Mouse (Mus musculus) heart, embryonic 11.5 days (tissue): ENCODE measurements around the gene Fam193a. TPM values are rescaled to one million over a fixed set of nuclear protein-coding genes. Genes with fewer than 3 reads are reported as not detected.

Source experiments
- ATAC-seq: fragments of 200-750 bp; cut with Nextera tagmentation; replicated peaks from 2 replicates; pipeline ENCODE4 v1.8.0; 2017; ENCODE audit warnings: moderate library complexity; ENCODE audit not compliant: insufficient number of reproducible peaks, low FRiP score, low TSS enrichment
- H3K27ac ChIP-seq: fragments of 300-500 bp; sonication (generic); 2 replicates; pipeline ENCODE4 v1.5.1; 2014; ENCODE audit warnings: mild to moderate bottlenecking, low read depth, low read length
- H3K27me3 ChIP-seq: fragments of 300-500 bp; sonication (generic); 2 replicates; pipeline ENCODE4 v1.6.1; 2014; ENCODE audit warnings: mild to moderate bottlenecking, low read length, mixed read lengths; ENCODE audit not compliant: control insufficient read depth, insufficient read depth
- H3K36me3 ChIP-seq: fragments of 300-500 bp; sonication (generic); 2 replicates; pipeline ENCODE4 v1.6.1; 2014; ENCODE audit warnings: mild to moderate bottlenecking, low read length, moderate library complexity, mixed read lengths; ENCODE audit not compliant: control insufficient read depth, insufficient read depth
- H3K4me1 ChIP-seq: fragments of 300-500 bp; sonication (generic); 2 replicates; pipeline ENCODE4 v1.6.1; 2014; ENCODE audit warnings: low read length; ENCODE audit not compliant: control insufficient read depth, insufficient read depth
- H3K4me2 ChIP-seq: fragments of 300-500 bp; sonication (generic); 2 replicates; pipeline ENCODE4 v1.6.1; 2014; ENCODE audit warnings: mild to moderate bottlenecking, moderate library complexity
- H3K4me3 ChIP-seq: fragments of 300-500 bp; sonication (generic); 2 replicates; pipeline ENCODE4 v1.5.1; 2014; ENCODE audit warnings: low read depth, low read length
- H3K9ac ChIP-seq: fragments of 300-500 bp; sonication (generic); 2 replicates; pipeline ENCODE4 v1.6.1; 2014; ENCODE audit warnings: mild to moderate bottlenecking, low read depth, low read length, moderate library complexity
- H3K9me3 ChIP-seq: fragments of 300-500 bp; sonication (generic); replicated peaks from 2 replicates; pipeline ENCODE4 v1.6.1; 2016; ENCODE audit warnings: low read length; ENCODE audit not compliant: control insufficient read depth
- WGBS: fragments of 180-500 bp; shearing (Covaris S2); extraction: QIAGEN DNeasy Blood & Tissue Kit; methylation state at CpG from one replicate; pipeline ENCODE4 v1.1.7; 2014; ENCODE audit not compliant: insufficient replicate concordance; 5-methylcytosine and 5-hydroxymethylcytosine counted together
- polyA plus RNA-seq: library from polyadenylated mRNA; unstranded; fragments of >200 nt; fragmentation: Nextera tagmentation; extraction: Ambion mirVana; gene quantifications from 2 replicates; pipeline ENCODE4 v1.2.1, GENCODE M21; 2014

The Fam193a gene
- polyA plus RNA-seq = 9.4 and 12.0 TPM in 2 replicates

GRCm38 (mm10) chr5:34369341-34370021 is at the start of gene Fam193a:
Gene Fam193a, plus strand, starts transcription at chr5:34369933.
- Histone ChIP-seq H3K9ac (peak within 1 kb of the TSS; percentile 88), H3K4me1 (peaks cover 16% of the 10 kb centered on the region), H3K36me3 (0 out of 2 replicates have a peak, but pooled peaks cover 2% of the 10 kb centered on the region), H3K27me3 (no peaks in the 10 kb centered on the region), H3K4me2 (peak within 1 kb of the TSS; percentile 74), H3K9me3 (no peaks in the 10 kb centered on the region), H3K4me3 (peak within 1 kb of the TSS; percentile 96), H3K27ac (peak within 1 kb of the TSS; percentile 85)
- WGBS = under 1% methylated on average over 58 of the region's 64 CpGs
- ATAC-seq = peak; percentile 98

GRCm38 (mm10) chr5:34321236-34321635 is 48.5 kb upstream of the Fam193a start:
- no peaks in the 10 kb centered on the region for H3K27me3 ChIP-seq
- H3K9ac ChIP-seq = no peak overlapping the region
- no peak for ATAC-seq
- H3K4me1 ChIP-seq = no peaks in the 10 kb centered on the region
- no peaks in the 10 kb centered on the region for H3K36me3 ChIP-seq
- WGBS = 74% methylated on average over 4 of the region's 4 CpGs
- H3K27ac ChIP-seq = no peak overlapping the region
- no peaks in the 10 kb centered on the region for H3K9me3 ChIP-seq
- H3K4me3 ChIP-seq = no peak overlapping the region
- H3K4me2 ChIP-seq = no peak overlapping the region

- no peaks in the 10 kb centered on the region for H3K36me3 ChIP-seq
- ATAC-seq = no peak
- H3K27me3 ChIP-seq = no peaks in the 10 kb centered on the region
- H3K9ac ChIP-seq = no peak overlapping the region
- no peaks in the 10 kb centered on the region; the same call in 1 of the 2 replicates for H3K4me1 ChIP-seq
- H3K4me3 ChIP-seq = no peak overlapping the region
- H3K4me2 ChIP-seq = no peak overlapping the region
- H3K27ac ChIP-seq = no peak overlapping the region
- no peaks in the 10 kb centered on the region for H3K9me3 ChIP-seq
Observed at GRCm38 (mm10) chr5:34325286-34325685, 44.4 kb upstream of the Fam193a start.

GRCm38 (mm10) chr5:34326249-34326691 is 43.5 kb upstream of the Fam193a start:
- Histone ChIP-seq H3K36me3 (no peaks in the 10 kb centered on the region), H3K9me3 (no peaks in the 10 kb centered on the region), H3K4me1 (no peaks in the 10 kb centered on the region; the same call in 1 of the 2 replicates), H3K9ac (peak overlapping the region; percentile 22; the same call in 1 of the 2 replicates), H3K4me2 (peak overlapping the region; percentile 60; the same call in 1 of the 2 replicates), H3K4me3 (no peak overlapping the region), H3K27me3 (no peaks in the 10 kb centered on the region), H3K27ac (no peak overlapping the region)
- no peak for ATAC-seq
- WGBS = 17% methylated on average over 4 of the region's 4 CpGs

- peak; percentile 47; the same call in 1 of the 2 replicates for ATAC-seq
Observed at GRCm38 (mm10) chr5:34326875-34327576, 42.7 kb upstream of the Fam193a start.

GRCm38 (mm10) chr5:34330136-34330535 is 39.6 kb upstream of the Fam193a start:
- Histone ChIP-seq H3K4me1 (peaks cover under 1% of the 10 kb centered on the region), H3K9ac (no peak overlapping the region), H3K4me3 (no peak overlapping the region), H3K27me3 (no peaks in the 10 kb centered on the region), H3K36me3 (no peaks in the 10 kb centered on the region), H3K27ac (no peak overlapping the region), H3K9me3 (no peaks in the 10 kb centered on the region), H3K4me2 (no peak overlapping the region)
- no peak for ATAC-seq
- 88% methylated on average over 2 of the region's 2 CpGs for WGBS

More at GRCm38 (mm10) chr5:34326875-34327576, 42.7 kb upstream of the Fam193a start:
- no peaks in the 10 kb centered on the region for H3K36me3 ChIP-seq
- no peaks in the 10 kb centered on the region; the same call in 1 of the 2 replicates for H3K4me1 ChIP-seq
- no peaks in the 10 kb centered on the region for H3K27me3 ChIP-seq
- H3K27ac ChIP-seq = no peak overlapping the region
- 10% methylated on average over 31 of the region's 31 CpGs for WGBS
- H3K9me3 ChIP-seq = no peaks in the 10 kb centered on the region
- peak overlapping the region; percentile 24 for H3K4me3 ChIP-seq
- H3K4me2 ChIP-seq = peak overlapping the region; percentile 60
- H3K9ac ChIP-seq = peak overlapping the region; percentile 68

- 85% methylated on average over 1 of the region's 1 CpGs for WGBS
- H3K27ac ChIP-seq = no peak overlapping the region
Observed at GRCm38 (mm10) chr5:34334081-34334480, 35.7 kb upstream of the Fam193a start.

GRCm38 (mm10) chr5:34335539-34336096 is 34.1 kb upstream of the Fam193a start:
- H3K9me3 ChIP-seq = no peaks in the 10 kb centered on the region
- under 1% methylated on average over 21 of the region's 21 CpGs for WGBS

More at GRCm38 (mm10) chr5:34334081-34334480, 35.7 kb upstream of the Fam193a start:
- H3K4me3 ChIP-seq = no peak overlapping the region
- no peak overlapping the region for H3K4me2 ChIP-seq
- no peak for ATAC-seq
- H3K4me1 ChIP-seq = peaks cover 7% of the 10 kb centered on the region
- H3K36me3 ChIP-seq = no peaks in the 10 kb centered on the region
- no peak overlapping the region for H3K9ac ChIP-seq
- no peaks in the 10 kb centered on the region for H3K27me3 ChIP-seq
- no peaks in the 10 kb centered on the region for H3K9me3 ChIP-seq

More at GRCm38 (mm10) chr5:34335539-34336096, 34.1 kb upstream of the Fam193a start:
- Histone ChIP-seq H3K4me3 (peak overlapping the region; percentile 96), H3K4me1 (peaks cover 7% of the 10 kb centered on the region), H3K4me2 (peak overlapping the region; percentile 90), H3K9ac (peak overlapping the region; percentile 99), H3K27ac (peak overlapping the region; percentile 85), H3K36me3 (no peaks in the 10 kb centered on the region), H3K27me3 (no peaks in the 10 kb centered on the region)
- ATAC-seq = peak; percentile 58
